Mouse (Mus musculus) heart, postnatal 0 days (tissue): ENCODE results near the gene Ick. TPM values are rescaled to one million over a fixed set of nuclear protein-coding genes. Genes with fewer than 3 reads are reported as not detected.

Experiments used
- ATAC-seq: fragments of 200-750 bp; cut with Nextera tagmentation; 2 replicates; pipeline ENCODE4 v1.8.0; 2017; ENCODE audit warnings: low read depth, moderate number of reproducible peaks, moderate library complexity; ENCODE audit not compliant: insufficient read depth
- DNase-seq: peaks from one replicate; pipeline ENCODE4 v3.0.0-alpha.2; 2016; ENCODE audit warnings: low spot score
- H3K27ac ChIP-seq: fragments of 300-500 bp; sonication (generic); 2 replicates; pipeline ENCODE4 v1.5.1; 2014; ENCODE audit warnings: low read depth, mild to moderate bottlenecking
- H3K27me3 ChIP-seq: fragments of 300-500 bp; sonication (generic); 2 replicates; pipeline ENCODE4 v1.6.1; 2014; ENCODE audit warnings: low read length, mixed read lengths; ENCODE audit not compliant: control insufficient read depth, insufficient read depth
- H3K36me3 ChIP-seq: fragments of 300-500 bp; sonication (generic); replicated peaks from 2 replicates; pipeline ENCODE4 v1.6.1; 2014; ENCODE audit warnings: low read length, mixed read lengths; ENCODE audit not compliant: control insufficient read depth, insufficient read depth
- H3K4me1 ChIP-seq: fragments of 300-500 bp; sonication (generic); 2 replicates; pipeline ENCODE4 v1.6.1; 2014; ENCODE audit warnings: antibody characterized with exemption; ENCODE audit not compliant: control insufficient read depth, insufficient read depth
- H3K4me2 ChIP-seq: fragments of 300-500 bp; sonication (generic); 2 replicates; pipeline ENCODE4 v1.6.1; 2014; ENCODE audit warnings: low read depth, mild to moderate bottlenecking, low read length, moderate library complexity
- H3K4me3 ChIP-seq: fragments of 300-500 bp; sonication (generic); 2 replicates; pipeline ENCODE4 v1.5.1; 2014; ENCODE audit warnings: low read depth, low read length
- H3K9ac ChIP-seq: fragments of 300-500 bp; sonication (generic); replicated peaks from 2 replicates; pipeline ENCODE4 v1.6.1; 2014; ENCODE audit warnings: low read depth, low read length, mixed read lengths
- H3K9me3 ChIP-seq: fragments of 300-500 bp; sonication (generic); replicated peaks from 2 replicates; pipeline ENCODE4 v1.6.1; 2016; ENCODE audit warnings: low read length; ENCODE audit not compliant: control insufficient read depth
- CTCF ChIP-seq: IDR thresholded peaks from 2 replicates; pipeline ENCODE4 v1.5.1; 2016; ENCODE audit warnings: antibody characterized with exemption, control low read depth, low read depth
- EP300 ChIP-seq: IDR thresholded peaks from 2 replicates; pipeline ENCODE4 v1.6.1; 2016; ENCODE audit warnings: antibody characterized with exemption, low read depth
- WGBS: fragments of 180-500 bp; shearing (Covaris S2); extraction: QIAGEN DNeasy Blood & Tissue Kit; methylation state at CpG from one replicate; pipeline ENCODE4 v1.1.7; 2014; 5-methylcytosine and 5-hydroxymethylcytosine counted together
- polyA plus RNA-seq: library from polyadenylated mRNA; unstranded; fragments of >200 nt; fragmentation: Nextera tagmentation; extraction: Ambion mirVana; gene quantifications from 2 replicates; pipeline ENCODE4 v1.2.1, GENCODE M21; 2015
- total RNA-seq: library from RNA; depleted of rRNA; stranded (reverse); fragments of >200 nt; gene quantifications from 2 replicates; pipeline ENCODE4 v1.2.3, GENCODE M21; 2014; ENCODE audit warnings: low replicate concordance

Ick gene
- total and polyA plus RNA-seq, 2 experiments from 2014 or later = 11.4 to 13.8 TPM

- TF ChIP-seq CTCF = peak; percentile 30; the same call in 1 of the 2 replicates
- TF ChIP-seq EP300 = no peak
- DNase-seq = no peak
- peaks cover 88% of the 10 kb centered on the region for H3K36me3 ChIP-seq
- no peak overlapping the region for H3K4me3 ChIP-seq
- no peaks in the 10 kb centered on the region for H3K4me1 ChIP-seq
- 100% methylated on average over 6 of the region's 6 CpGs for WGBS
- H3K9me3 ChIP-seq = 0 out of 2 replicates have a peak, but pooled peaks cover 2% of the 10 kb centered on the region
- no peak overlapping the region for H3K27ac ChIP-seq
- no peaks in the 10 kb centered on the region for H3K27me3 ChIP-seq
- no peak overlapping the region for H3K9ac ChIP-seq
- ATAC-seq = no peak
- no peak overlapping the region for H3K4me2 ChIP-seq
These were observed 12.6 kb upstream of the Ick start for GRCm38 (mm10) chr9:78096376-78096775.

- Histone ChIP-seq H3K4me3 (no peak overlapping the region), H3K9me3 (0 out of 2 replicates have a peak, but pooled peaks cover 2% of the 10 kb centered on the region), H3K4me2 (no peak overlapping the region), H3K27me3 (no peaks in the 10 kb centered on the region), H3K9ac (no peak overlapping the region), H3K4me1 (no peaks in the 10 kb centered on the region), H3K27ac (peak overlapping the region; percentile 11; the same call in 1 of the 2 replicates), H3K36me3 (peaks cover 77% of the 10 kb centered on the region)
- TF ChIP-seq EP300 (no peak), CTCF (no peak)
- WGBS = 73% methylated on average over 5 of the region's 5 CpGs
- ATAC-seq (no peak), DNase-seq (no peak)
These were observed 8.0 kb upstream of the Ick start for GRCm38 (mm10) chr9:78100956-78101355.

GRCm38 (mm10) chr9:78101431-78101830, 7.6 kb upstream of the Ick start:
- 65% methylated on average over 4 of the region's 4 CpGs for WGBS
- H3K36me3 ChIP-seq = peaks cover 78% of the 10 kb centered on the region
- ATAC-seq = no peak

GRCm38 (mm10) chr9:78103965-78104560, 4.9 kb upstream of the Ick start:
- Histone ChIP-seq H3K9me3 (no peaks in the 10 kb centered on the region), H3K4me3 (no peak overlapping the region), H3K4me1 (peaks cover 11% of the 10 kb centered on the region; the same call in 1 of the 2 replicates), H3K27ac (no peak overlapping the region), H3K4me2 (no peak overlapping the region), H3K27me3 (no peaks in the 10 kb centered on the region), H3K9ac (no peak overlapping the region), H3K36me3 (peaks cover 55% of the 10 kb centered on the region)
- 85% methylated on average over 8 of the region's 8 CpGs for WGBS
- ATAC-seq = no peak
- DNase-seq = no peak
- TF ChIP-seq CTCF = no peak
- TF ChIP-seq EP300 = no peak

More at GRCm38 (mm10) chr9:78101431-78101830, 7.6 kb upstream of the Ick start:
- no peak overlapping the region for H3K4me2 ChIP-seq
- H3K4me3 ChIP-seq = no peak overlapping the region
- H3K4me1 ChIP-seq = 0 out of 2 replicates have a peak, but pooled peaks cover 1% of the 10 kb centered on the region
- H3K9ac ChIP-seq = no peak overlapping the region
- H3K9me3 ChIP-seq = 0 out of 2 replicates have a peak, but pooled peaks cover 2% of the 10 kb centered on the region
- DNase-seq = no peak
- no peak for TF ChIP-seq CTCF
- TF ChIP-seq EP300 = no peak
- H3K27ac ChIP-seq = peak overlapping the region; percentile 11; the same call in 1 of the 2 replicates
- H3K27me3 ChIP-seq = no peaks in the 10 kb centered on the region

- TF ChIP-seq CTCF = no peak
- TF ChIP-seq EP300 = no peak
- no peaks in the 10 kb centered on the region for H3K9me3 ChIP-seq
- WGBS = 80% methylated on average over 6 of the region's 6 CpGs
- H3K27me3 ChIP-seq = no peaks in the 10 kb centered on the region
- no peak for ATAC-seq
- peaks cover 11% of the 10 kb centered on the region; the same call in 1 of the 2 replicates for H3K4me1 ChIP-seq
- H3K9ac ChIP-seq = no peak overlapping the region
- H3K36me3 ChIP-seq = peaks cover 48% of the 10 kb centered on the region
- no peak overlapping the region for H3K4me3 ChIP-seq
- H3K27ac ChIP-seq = no peak overlapping the region
- H3K4me2 ChIP-seq = no peak overlapping the region
- DNase-seq = no peak
These were observed 4.0 kb upstream of the Ick start for GRCm38 (mm10) chr9:78104973-78105372.
